ENCODE assay signal across 12 mouse cellular contexts in genomic region chr4:63068499-63069175, GRCm38 (mm10).
DNase-seq lines count a peak whose midpoint lies in the region; TF ChIP-seq lines count a peak whose summit lies in the region.
"Had no signal": no experiment of that assay in that cellular context is flagged by ENCODE, and none has a peak within 500 bp of the region (broad histone marks: within the 10 kb centered on the region; RNA-seq: fewer than 3 reads in every experiment).

No protein-coding gene starts in this region.

- peaks cover 52% of the 10 kb centered on the region for H3K4me1 ChIP-seq in kidney, adult 2 months (ENCODE audit: control insufficient read depth, insufficient read depth, low read length)
- H3K4me1 ChIP-seq in embryonic facial prominence, embryonic 10.5 days: peaks cover 5% of the 10 kb centered on the region; the same call in 1 of the 2 replicates

- H3K27ac ChIP-seq in kidney, adult 2 months (ENCODE audit: insufficient read depth, low read depth, low read length): peak overlapping the region; percentile 90
- H3K27ac ChIP-seq in embryonic facial prominence, embryonic 10.5 days (replicated peaks): no peak overlapping the region
- H3K27ac ChIP-seq: heart, embryonic 15.5 days had no signal

- 62% methylated on average over 12 of the region's 12 CpGs for WGBS in kidney, adult 2 months
- 94% methylated on average over 12 of the region's 12 CpGs for WGBS in embryonic facial prominence, embryonic 10.5 days

- H3K27me3 ChIP-seq in kidney, adult 2 months (replicated peaks; ENCODE audit: control insufficient read depth, insufficient read depth, low read length): no peaks in the 10 kb centered on the region
- H3K27me3 ChIP-seq in embryonic facial prominence, embryonic 10.5 days (replicated peaks; ENCODE audit: low read depth, poor library complexity, severe bottlenecking): no peaks in the 10 kb centered on the region
- H3K27me3 ChIP-seq: heart, embryonic 15.5 days had no signal

- H3K4me3 ChIP-seq in kidney, adult 2 months (ENCODE audit: insufficient read depth, low read depth, low read length): no peak overlapping the region
- no peak overlapping the region for H3K4me3 ChIP-seq in embryonic facial prominence, embryonic 10.5 days
- H3K4me3 ChIP-seq: heart, embryonic 15.5 days had no signal

- intact Hi-C loops in left cerebral cortex, postnatal 4 days (cut with DNase I): no loop called here
- intact Hi-C loops in left cerebral cortex, postnatal 36 days (cut with DNase I): no loop called here

- DNase-seq in kidney, adult 2 months: no peak
- DNase-seq in kidney, postnatal 36 days: no peak
- DNase-seq in left cerebral cortex, adult 11 months (ENCODE audit: low spot score): peak; percentile 26
- no peak for DNase-seq in left cerebral cortex, postnatal 4 days
- DNase-seq in frontal cortex, postnatal 36 days (ENCODE audit: low spot score in 2 of 2): peak; percentile 56 to 69
- DNase-seq in left cerebral cortex, postnatal 36 days (ENCODE audit: low spot score in 2 of 2): peak; percentile 59 to 65
- DNase-seq in embryonic facial prominence, embryonic 10.5 days (ENCODE audit: low spot score): no peak
- DNase-seq in lung, postnatal 36 days: no peak
- DNase-seq: adrenal gland, postnatal 10 days; cerebellum, adult 8-10 months; lung, embryonic 14.5 days had no signal

- no peaks in the 10 kb centered on the region for H3K9me3 ChIP-seq in embryonic facial prominence, embryonic 10.5 days
- H3K9me3 ChIP-seq: heart, embryonic 15.5 days had no signal

- no peak for TF ChIP-seq CTCF in kidney, adult 2 months (conservative IDR thresholded peaks at IDR 0.05; ENCODE audit: insufficient read depth, insufficient read length, low read depth, low read length)

- no peak for TF ChIP-seq POLR2A in kidney, adult 2 months (IDR thresholded peaks at IDR 0.05; ENCODE audit: low read depth, low read length)

- no peaks in the 10 kb centered on the region for H3K36me3 ChIP-seq in kidney, adult 2 months (ENCODE audit: control insufficient read depth, insufficient read depth, low read length)
- no peaks in the 10 kb centered on the region; the same call in 1 of the 2 replicates for H3K36me3 ChIP-seq in embryonic facial prominence, embryonic 10.5 days (replicated peaks)
- H3K36me3 ChIP-seq: heart, embryonic 15.5 days had no signal

Comparison
In these comparisons a context has a peak if more than half of its experiments do, and no peak if none do; other contexts are left out.
1. DNase-seq: peak in left cerebral cortex, adult 11 months (single experiment), frontal cortex, postnatal 36 days (2 of 2) and left cerebral cortex, postnatal 36 days (2 of 2); none in kidney, adult 2 months (single experiment), kidney, postnatal 36 days (0 of 2), left cerebral cortex, postnatal 4 days (single experiment), embryonic facial prominence, embryonic 10.5 days (single experiment) and lung, postnatal 36 days (single experiment).